Mouse (Mus musculus) heart, postnatal 0 days (tissue): ENCODE data around the gene Spag9. TPM values are rescaled to one million over a fixed set of nuclear protein-coding genes. Genes with fewer than 3 reads are reported as not detected.

Experiments used
- ATAC-seq: fragments of 200-750 bp; cut with Nextera tagmentation; 2 replicates; pipeline ENCODE4 v1.8.0; 2017; ENCODE audit warnings: low read depth, moderate number of reproducible peaks, moderate library complexity; ENCODE audit not compliant: insufficient read depth
- DNase-seq: peaks from one replicate; pipeline ENCODE4 v3.0.0-alpha.2; 2016; ENCODE audit warnings: low spot score
- H3K27ac ChIP-seq: fragments of 300-500 bp; sonication (generic); 2 replicates; pipeline ENCODE4 v1.5.1; 2014; ENCODE audit warnings: low read depth, mild to moderate bottlenecking
- H3K27me3 ChIP-seq: fragments of 300-500 bp; sonication (generic); 2 replicates; pipeline ENCODE4 v1.6.1; 2014; ENCODE audit warnings: low read length, mixed read lengths; ENCODE audit not compliant: control insufficient read depth, insufficient read depth
- H3K36me3 ChIP-seq: fragments of 300-500 bp; sonication (generic); replicated peaks from 2 replicates; pipeline ENCODE4 v1.6.1; 2014; ENCODE audit warnings: low read length, mixed read lengths; ENCODE audit not compliant: control insufficient read depth, insufficient read depth
- H3K4me1 ChIP-seq: fragments of 300-500 bp; sonication (generic); 2 replicates; pipeline ENCODE4 v1.6.1; 2014; ENCODE audit warnings: antibody characterized with exemption; ENCODE audit not compliant: control insufficient read depth, insufficient read depth
- H3K4me2 ChIP-seq: fragments of 300-500 bp; sonication (generic); 2 replicates; pipeline ENCODE4 v1.6.1; 2014; ENCODE audit warnings: low read depth, mild to moderate bottlenecking, low read length, moderate library complexity
- H3K4me3 ChIP-seq: fragments of 300-500 bp; sonication (generic); 2 replicates; pipeline ENCODE4 v1.5.1; 2014; ENCODE audit warnings: low read depth, low read length
- H3K9ac ChIP-seq: fragments of 300-500 bp; sonication (generic); replicated peaks from 2 replicates; pipeline ENCODE4 v1.6.1; 2014; ENCODE audit warnings: low read depth, low read length, mixed read lengths
- H3K9me3 ChIP-seq: fragments of 300-500 bp; sonication (generic); replicated peaks from 2 replicates; pipeline ENCODE4 v1.6.1; 2016; ENCODE audit warnings: low read length; ENCODE audit not compliant: control insufficient read depth
- CTCF ChIP-seq: IDR thresholded peaks from 2 replicates; pipeline ENCODE4 v1.5.1; 2016; ENCODE audit warnings: antibody characterized with exemption, control low read depth, low read depth
- EP300 ChIP-seq: IDR thresholded peaks from 2 replicates; pipeline ENCODE4 v1.6.1; 2016; ENCODE audit warnings: antibody characterized with exemption, low read depth
- WGBS: fragments of 180-500 bp; shearing (Covaris S2); extraction: QIAGEN DNeasy Blood & Tissue Kit; methylation state at CpG from one replicate; pipeline ENCODE4 v1.1.7; 2014; 5-methylcytosine and 5-hydroxymethylcytosine counted together
- polyA plus RNA-seq: library from polyadenylated mRNA; unstranded; fragments of >200 nt; fragmentation: Nextera tagmentation; extraction: Ambion mirVana; gene quantifications from 2 replicates; pipeline ENCODE4 v1.2.1, GENCODE M21; 2015
- total RNA-seq: library from RNA; depleted of rRNA; stranded (reverse); fragments of >200 nt; gene quantifications from 2 replicates; pipeline ENCODE4 v1.2.3, GENCODE M21; 2014; ENCODE audit warnings: low replicate concordance

The Spag9 gene
- total and polyA plus RNA-seq, 2 experiments from 2014 or later, result 40.0 to 47.8 TPM

- peaks cover 22% of the 10 kb centered on the region for H3K4me1 ChIP-seq
- no peaks in the 10 kb centered on the region for H3K27me3 ChIP-seq
- H3K4me2 ChIP-seq, result peak overlapping the region; percentile 75
- H3K27ac ChIP-seq, result peak overlapping the region; percentile 98
- TF ChIP-seq EP300 (peak; percentile 70), CTCF (no peak)
- H3K36me3 ChIP-seq, result peaks cover 44% of the 10 kb centered on the region
- peak overlapping the region; percentile 74 for H3K4me3 ChIP-seq
- DNase-seq, result peak; percentile 93
- peak; percentile 94 for ATAC-seq
- 0% methylated on average over 67 of the region's 67 CpGs for WGBS
- no peaks in the 10 kb centered on the region for H3K9me3 ChIP-seq
- peak overlapping the region; percentile 64 for H3K9ac ChIP-seq
These were observed 40.4 kb upstream of the Spag9 start for GRCm38 (mm10) chr11:93955256-93956150.

- H3K36me3 ChIP-seq, result peaks cover 43% of the 10 kb centered on the region
- H3K9ac ChIP-seq, result peak within 1 kb of the TSS; percentile 64
- H3K4me1 ChIP-seq, result peaks cover 22% of the 10 kb centered on the region
- H3K27ac ChIP-seq, result peak within 1 kb of the TSS; percentile 98
- TF ChIP-seq CTCF, result no peak
- TF ChIP-seq EP300, result no peak
- DNase-seq, result no peak
- no peaks in the 10 kb centered on the region for H3K27me3 ChIP-seq
- 0% methylated on average over 6 of the region's 6 CpGs for WGBS
- peak; percentile 9 for ATAC-seq
- peak within 1 kb of the TSS; percentile 74 for H3K4me3 ChIP-seq
- H3K9me3 ChIP-seq, result no peaks in the 10 kb centered on the region
- H3K4me2 ChIP-seq, result peak within 1 kb of the TSS; percentile 75
These were observed 39.7 kb upstream of the Spag9 start, which contains the start of gene Nme2 for GRCm38 (mm10) chr11:93956159-93956558. Gene Nme2, minus strand, starts transcription at chr11:93956259.

- ATAC-seq (no peak), DNase-seq (no peak)
- H3K4me3 ChIP-seq, result no peak overlapping the region
- TF ChIP-seq EP300 (no peak), CTCF (no peak)
- no peak overlapping the region for H3K27ac ChIP-seq
- H3K36me3 ChIP-seq, result peaks cover 50% of the 10 kb centered on the region
- no peaks in the 10 kb centered on the region for H3K27me3 ChIP-seq
- no peak overlapping the region for H3K9ac ChIP-seq
- H3K9me3 ChIP-seq, result no peaks in the 10 kb centered on the region
- no peak overlapping the region for H3K4me2 ChIP-seq
- peaks cover 22% of the 10 kb centered on the region for H3K4me1 ChIP-seq
- WGBS, result 84% methylated on average over 2 of the region's 2 CpGs
These were observed 38.8 kb upstream of the Spag9 start for GRCm38 (mm10) chr11:93957031-93957555.

GRCm38 (mm10) chr11:93957746-93958145, 38.1 kb upstream of the Spag9 start:
- H3K27ac ChIP-seq, result no peak overlapping the region
- H3K9me3 ChIP-seq, result no peaks in the 10 kb centered on the region
- TF ChIP-seq EP300, result no peak
- no peak for TF ChIP-seq CTCF
- no peak overlapping the region for H3K4me3 ChIP-seq
- H3K36me3 ChIP-seq, result peaks cover 50% of the 10 kb centered on the region
- no peak overlapping the region for H3K4me2 ChIP-seq
- no peaks in the 10 kb centered on the region for H3K27me3 ChIP-seq
- ATAC-seq (no peak), DNase-seq (no peak)
- H3K9ac ChIP-seq, result no peak overlapping the region
- 80% methylated on average over 4 of the region's 4 CpGs for WGBS
- H3K4me1 ChIP-seq, result peaks cover 22% of the 10 kb centered on the region

- no peak for DNase-seq
These were observed 34.4 kb upstream of the Spag9 start for GRCm38 (mm10) chr11:93961482-93961881.

More at GRCm38 (mm10) chr11:93961482-93961881, 34.4 kb upstream of the Spag9 start:
- Histone ChIP-seq H3K4me3 (no peak overlapping the region), H3K27me3 (no peaks in the 10 kb centered on the region), H3K9me3 (no peaks in the 10 kb centered on the region), H3K9ac (no peak overlapping the region), H3K4me1 (peaks cover 2% of the 10 kb centered on the region; the same call in 1 of the 2 replicates), H3K27ac (no peak overlapping the region), H3K4me2 (no peak overlapping the region), H3K36me3 (peaks cover 69% of the 10 kb centered on the region)
- ATAC-seq, result no peak
- no peak for TF ChIP-seq EP300
- TF ChIP-seq CTCF, result no peak
- WGBS, result 90% methylated on average over 6 of the region's 6 CpGs
